Mouse (Mus musculus): Measurements from ENCODE around the gene Plxna2.

DNA sequence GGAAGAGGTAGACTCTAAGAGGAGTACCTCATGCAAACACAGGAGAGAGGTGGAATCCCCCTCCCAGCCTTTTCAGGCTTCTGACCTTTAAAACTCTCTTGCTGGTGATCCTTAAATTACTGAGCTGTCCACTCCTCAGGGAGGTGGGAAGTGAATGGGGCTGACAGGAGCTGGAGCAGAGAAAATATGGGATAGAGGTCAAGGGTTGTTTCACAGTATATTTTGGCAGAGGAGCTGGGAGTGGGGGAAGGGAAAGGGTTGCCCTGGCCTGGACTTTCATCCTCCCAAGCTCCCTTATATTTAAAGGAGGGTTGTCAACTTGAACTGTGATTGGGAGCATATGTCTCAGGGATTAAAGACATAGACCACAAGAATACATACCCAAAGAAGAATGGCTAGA lies 61.1 kb downstream of the Plxna2 start:
- TF ChIP-seq CTCF (IDR thresholded peaks at IDR 0.05; ENCODE audit: extremely low read depth, insufficient read depth, insufficient read length, insufficient replicate concordance) = no peak
- no peak for TF ChIP-seq POLR2A (IDR thresholded peaks at IDR 0.05; ENCODE audit: low read depth, low read length)

Measured in spleen, adult 2 months (tissue).